Mouse (Mus musculus) E14TG2a.4 (cell line): ENCODE measurements at regions not wholly inside any gene's neighbourhood (a gene's known extent, or its start where the extent isn't known, plus 50 kb on each side); places are given as distances from the start of the nearest gene placed in this dataset.

ENCODE experiments used
- CTCF ChIP-seq: conservative IDR thresholded peaks from 2 replicates; pipeline ENCODE4 v1.5.1; 2014; ENCODE audit warnings: low read length
- NANOG ChIP-seq: IDR thresholded peaks from 2 replicates; pipeline ENCODE4 v1.6.1; 2014; ENCODE audit warnings: borderline replicate concordance, low read length, mixed read lengths
- POU5F1 ChIP-seq: IDR thresholded peaks from 2 replicates; pipeline ENCODE4 v1.6.1; 2014; ENCODE audit warnings: low read length, borderline replicate concordance

DNA sequence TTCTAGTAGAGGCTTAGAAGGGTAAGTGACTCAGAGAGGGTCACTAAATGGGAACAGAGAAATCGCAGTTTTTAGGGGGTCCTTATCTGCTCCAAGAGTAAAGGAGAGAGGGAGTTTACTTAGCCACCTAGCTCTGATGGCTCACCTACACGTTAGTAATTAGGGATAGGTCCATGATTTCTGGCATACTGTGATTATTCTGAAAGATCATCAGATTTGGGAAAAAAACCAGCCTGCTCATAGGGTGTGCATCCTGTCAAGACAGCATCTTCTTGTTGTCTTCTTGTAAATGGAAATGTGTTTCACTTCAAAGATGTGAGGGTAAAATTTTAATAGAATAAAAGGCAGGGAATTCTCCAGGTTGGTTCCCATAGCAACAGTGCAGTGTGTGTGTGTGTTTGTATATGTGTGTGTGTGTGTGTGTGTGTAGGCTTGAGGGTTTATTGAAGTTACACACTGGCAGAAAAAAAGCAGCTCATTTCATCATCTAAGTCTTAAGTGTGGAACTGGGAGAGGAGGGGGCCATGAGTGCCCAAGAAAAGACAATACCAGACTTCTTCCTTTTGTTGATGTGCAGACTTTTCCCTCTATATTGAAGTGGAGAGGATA, 407.4 kb downstream of the Fam84a start:
- TF ChIP-seq CTCF (no peak), NANOG (no peak), POU5F1 (no peak)
